Mouse (Mus musculus) lung, postnatal 0 days (tissue): ENCODE results near the gene Gal. TPM values are rescaled to one million over a fixed set of nuclear protein-coding genes. Genes with fewer than 3 reads are reported as not detected.

Source experiments
- ATAC-seq: fragments of 200-750 bp; cut with Nextera tagmentation; 2 replicates; pipeline ENCODE4 v1.8.0; 2017; ENCODE audit warnings: moderate library complexity
- DNase-seq: peaks from one replicate; pipeline ENCODE4 v3.0.0-alpha.2; 2016; ENCODE audit warnings: low spot score
- H3K27ac ChIP-seq: fragments of 300-500 bp; sonication (generic); 2 replicates; pipeline ENCODE4 v1.5.1; 2014; ENCODE audit warnings: antibody characterized with exemption, mild to moderate bottlenecking, low read length, mixed read lengths
- H3K27me3 ChIP-seq: fragments of 300-500 bp; sonication (generic); replicated peaks from 2 replicates; pipeline ENCODE4 v1.6.1; 2014; ENCODE audit warnings: low read length, mixed read lengths; ENCODE audit not compliant: insufficient read depth
- H3K36me3 ChIP-seq: fragments of 300-500 bp; sonication (generic); 2 replicates; pipeline ENCODE4 v1.6.1; 2014; ENCODE audit warnings: low read length, mixed read lengths; ENCODE audit not compliant: insufficient read depth
- H3K4me1 ChIP-seq: fragments of 300-500 bp; sonication (generic); 2 replicates; pipeline ENCODE4 v1.6.1; 2014; ENCODE audit warnings: antibody characterized with exemption, low read depth, low read length, mixed read lengths; ENCODE audit not compliant: insufficient read depth
- H3K4me2 ChIP-seq: fragments of 300-500 bp; sonication (generic); replicated peaks from 2 replicates; pipeline ENCODE4 v1.6.1; 2014; ENCODE audit warnings: low read depth, mild to moderate bottlenecking, low read length, moderate library complexity, mixed read lengths
- H3K4me3 ChIP-seq: fragments of 300-500 bp; sonication (generic); 2 replicates; pipeline ENCODE4 v1.5.1; 2014; ENCODE audit warnings: low read depth, low read length
- H3K9ac ChIP-seq: fragments of 300-500 bp; sonication (generic); replicated peaks from 2 replicates; pipeline ENCODE4 v1.6.1; 2014; ENCODE audit warnings: low read depth, mild to moderate bottlenecking
- H3K9me3 ChIP-seq: fragments of 300-500 bp; sonication (generic); 2 replicates; pipeline ENCODE4 v1.6.1; 2016; ENCODE audit warnings: low read length, mixed read lengths
- CTCF ChIP-seq: IDR thresholded peaks from 2 replicates; pipeline ENCODE4 v1.5.1; 2016; ENCODE audit warnings: antibody characterized with exemption, mild to moderate bottlenecking
- EP300 ChIP-seq: IDR thresholded peaks from 2 replicates; pipeline ENCODE4 v1.6.1; 2016; ENCODE audit warnings: antibody characterized with exemption, mild to moderate bottlenecking, control low read depth
- whole genome bisulfite sequencing: fragments of 180-500 bp; shearing (Covaris S2); extraction: QIAGEN DNeasy Blood & Tissue Kit; methylation state at CpG from one replicate; pipeline ENCODE4 v1.1.7; 2014; 5-methylcytosine and 5-hydroxymethylcytosine counted together
- polyA plus RNA-seq: library from polyadenylated mRNA; unstranded; fragments of >200 nt; fragmentation: Nextera tagmentation; extraction: Ambion mirVana; gene quantifications from 2 replicates; pipeline ENCODE4 v1.2.1, GENCODE M21; 2015

The Gal gene
- polyA plus RNA-seq, 1 experiment from 2014 or later = 8.7 TPM

DNA sequence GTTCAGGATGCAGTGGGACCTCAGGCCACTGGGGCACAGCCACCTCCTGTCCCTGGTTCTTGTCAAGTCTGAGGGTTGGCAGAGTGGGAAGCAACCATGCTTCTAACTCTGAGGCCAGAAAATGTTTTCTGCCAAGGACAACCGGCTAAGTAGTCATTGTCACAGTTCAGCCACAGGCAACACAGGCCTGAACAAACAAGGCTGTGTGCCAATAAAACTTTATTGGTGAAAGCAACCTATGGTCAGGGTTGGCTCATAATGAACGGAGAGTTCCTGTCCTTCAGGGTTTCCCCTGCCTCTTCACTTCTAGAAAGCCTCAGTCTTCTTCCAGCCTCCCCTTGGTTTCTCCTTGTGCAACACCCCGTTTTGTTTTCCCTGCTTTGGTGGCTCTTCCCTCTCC is 21.5 kb upstream of the Gal start:
- WGBS = 62% methylated on average over 3 of the region's 3 CpGs
- Histone ChIP-seq H3K36me3 (no peaks in the 10 kb centered on the region), H3K9me3 (no peaks in the 10 kb centered on the region), H3K4me1 (no peaks in the 10 kb centered on the region), H3K4me2 (no peak overlapping the region), H3K4me3 (no peak overlapping the region), H3K9ac (no peak overlapping the region), H3K27me3 (no peaks in the 10 kb centered on the region), H3K27ac (no peak overlapping the region)
- ATAC-seq (no peak), DNase-seq (no peak)
- no peak for TF ChIP-seq EP300
- TF ChIP-seq CTCF = no peak

DNA sequence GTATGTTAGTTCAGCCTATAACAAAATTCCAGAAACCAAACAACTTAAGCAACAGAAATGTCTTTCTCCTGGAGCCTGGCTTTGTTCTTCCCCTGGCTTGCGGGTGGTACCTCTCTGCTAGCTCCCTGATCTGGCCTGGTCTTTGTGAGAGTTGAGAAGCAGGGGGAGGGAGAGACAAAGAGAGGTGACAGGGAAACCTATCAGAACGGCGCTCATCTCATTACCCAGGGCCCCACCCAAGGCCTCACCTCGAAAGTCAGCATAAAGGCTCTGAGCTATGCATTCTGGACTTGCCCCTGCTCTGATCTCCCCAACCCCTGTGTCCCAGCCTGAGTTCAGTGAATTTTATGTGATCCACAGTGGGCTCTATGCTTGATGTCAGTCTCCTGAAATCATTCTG is 20.3 kb upstream of the Gal start:
- Histone ChIP-seq H3K9me3 (no peaks in the 10 kb centered on the region), H3K36me3 (no peaks in the 10 kb centered on the region), H3K4me2 (no peak overlapping the region), H3K27me3 (no peaks in the 10 kb centered on the region), H3K4me1 (no peaks in the 10 kb centered on the region), H3K27ac (no peak overlapping the region), H3K4me3 (no peak overlapping the region), H3K9ac (no peak overlapping the region)
- TF ChIP-seq CTCF (no peak), EP300 (no peak)
- no peak for DNase-seq
- no peak for ATAC-seq
- 52% methylated on average over 4 of the region's 4 CpGs for WGBS

DNA sequence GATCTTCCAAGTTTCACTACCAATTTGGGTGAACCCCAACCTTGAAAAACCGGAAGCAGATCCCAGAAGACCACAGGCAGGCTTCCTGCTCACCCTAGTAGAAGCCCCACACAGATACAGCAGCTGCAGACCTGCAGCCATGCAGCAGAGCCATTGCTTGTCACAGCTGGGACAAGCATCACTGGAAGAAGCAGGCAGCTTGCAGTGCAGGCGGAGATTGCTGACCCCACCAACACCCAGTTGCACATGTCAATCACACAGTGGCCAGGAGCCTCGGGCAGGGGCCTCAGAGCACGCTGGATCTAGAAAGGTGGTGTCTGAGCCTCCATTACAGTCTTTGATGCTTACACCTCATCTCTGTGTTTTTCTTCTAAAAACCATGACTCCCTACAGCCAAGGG is 19.8 kb upstream of the Gal start:
- WGBS = 35% methylated on average over 4 of the region's 4 CpGs
- Histone ChIP-seq H3K9me3 (no peaks in the 10 kb centered on the region), H3K36me3 (no peaks in the 10 kb centered on the region), H3K4me2 (no peak overlapping the region), H3K27me3 (no peaks in the 10 kb centered on the region), H3K9ac (no peak overlapping the region), H3K4me1 (no peaks in the 10 kb centered on the region), H3K4me3 (no peak overlapping the region), H3K27ac (no peak overlapping the region)
- DNase-seq (no peak), ATAC-seq (no peak)
- no peak for TF ChIP-seq EP300
- TF ChIP-seq CTCF = no peak

DNA sequence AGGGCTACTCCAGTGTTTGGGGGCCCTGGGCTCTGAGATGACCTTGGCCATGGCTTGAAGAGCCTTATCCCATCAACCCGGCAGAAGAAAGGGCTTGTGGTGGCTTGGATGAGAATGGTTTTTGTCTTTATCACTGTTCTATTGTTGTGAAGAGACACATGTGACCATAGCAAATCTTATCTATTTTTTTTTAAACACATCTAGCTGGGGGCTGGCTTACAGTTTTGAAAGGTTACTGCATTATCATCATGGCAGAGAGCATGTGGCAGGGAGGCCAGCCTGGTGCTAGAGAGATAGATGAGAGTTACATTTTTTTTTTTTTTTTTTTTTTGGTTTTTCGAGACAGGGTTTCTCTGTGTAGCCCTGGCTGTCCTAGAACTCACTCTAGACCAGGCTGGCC is 17.6 kb upstream of the Gal start:
- no peak overlapping the region for H3K9ac ChIP-seq
- H3K4me2 ChIP-seq = no peak overlapping the region
- no peak for ATAC-seq
- no peaks in the 10 kb centered on the region for H3K4me1 ChIP-seq
- no peak overlapping the region for H3K27ac ChIP-seq
- no peaks in the 10 kb centered on the region for H3K9me3 ChIP-seq
- H3K27me3 ChIP-seq = no peaks in the 10 kb centered on the region
- TF ChIP-seq CTCF (no peak), EP300 (no peak)
- no peaks in the 10 kb centered on the region for H3K36me3 ChIP-seq
- no peak overlapping the region for H3K4me3 ChIP-seq
- no peak for DNase-seq
- 74% methylated on average over 1 of the region's 2 CpGs for WGBS

DNA sequence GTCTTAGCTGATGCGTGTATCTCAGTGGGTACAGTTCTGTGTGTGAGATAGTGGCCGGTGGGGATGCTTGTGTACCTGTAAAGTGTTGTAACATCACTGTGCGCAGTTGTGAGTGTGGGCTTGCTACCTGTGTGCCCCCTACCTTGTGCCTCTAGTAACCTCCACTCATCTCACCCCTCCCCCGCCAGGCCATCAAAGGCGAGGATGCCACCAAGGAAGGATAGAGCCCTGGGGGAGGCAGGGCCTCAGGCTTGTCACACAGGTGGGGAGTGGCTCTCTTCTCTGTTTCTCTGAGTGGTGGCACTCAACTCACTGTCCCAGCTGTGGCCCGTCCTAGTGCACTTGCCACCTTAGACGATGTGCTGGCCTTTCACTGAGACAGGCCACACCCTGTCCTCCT is 16.7 kb upstream of the Gal start:
- TF ChIP-seq CTCF (no peak), EP300 (no peak)
- no peak overlapping the region for H3K27ac ChIP-seq
- H3K27me3 ChIP-seq = no peaks in the 10 kb centered on the region
- DNase-seq (no peak), ATAC-seq (no peak)
- no peak overlapping the region for H3K9ac ChIP-seq
- 66% methylated on average over 7 of the region's 7 CpGs for WGBS
- H3K4me3 ChIP-seq = no peak overlapping the region
- H3K36me3 ChIP-seq = no peaks in the 10 kb centered on the region
- H3K4me1 ChIP-seq = no peaks in the 10 kb centered on the region
- H3K4me2 ChIP-seq = no peak overlapping the region
- no peaks in the 10 kb centered on the region for H3K9me3 ChIP-seq

DNA sequence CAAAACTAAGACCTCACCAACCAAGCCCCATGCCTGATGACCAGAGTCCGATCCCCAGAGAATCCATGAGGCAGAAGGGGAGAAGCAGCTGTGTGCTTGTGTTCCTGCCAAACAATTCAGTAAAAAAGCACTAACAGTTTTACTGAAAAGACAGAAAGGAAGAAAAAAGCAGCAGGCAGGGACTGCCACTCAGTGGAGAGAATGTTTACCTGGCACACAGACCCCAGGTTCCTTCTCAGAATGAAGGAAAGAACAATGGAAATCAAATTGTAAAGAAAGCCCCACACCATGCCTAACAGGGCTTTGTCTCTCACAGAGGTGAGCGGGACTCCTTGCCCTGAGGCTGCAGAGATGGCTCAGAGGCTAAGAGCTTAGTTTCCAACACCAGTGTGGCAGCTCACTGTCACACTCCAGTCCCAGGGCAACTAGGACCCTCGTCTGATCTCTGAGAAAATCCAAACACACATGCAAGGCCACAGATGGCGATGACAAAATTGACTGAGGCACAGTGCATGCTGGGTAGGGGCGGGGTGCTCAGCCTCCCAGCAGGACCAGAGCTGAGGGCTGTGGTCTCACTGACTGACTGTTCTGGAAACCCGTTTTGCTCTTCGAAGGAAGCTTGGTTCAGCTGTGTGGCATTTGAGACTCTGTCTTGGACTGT is 14.9 kb upstream of the Gal start:
- TF ChIP-seq CTCF (no peak), EP300 (no peak)
- H3K4me1 ChIP-seq = no peaks in the 10 kb centered on the region
- no peak overlapping the region for H3K4me2 ChIP-seq
- H3K36me3 ChIP-seq = no peaks in the 10 kb centered on the region
- no peak overlapping the region for H3K4me3 ChIP-seq
- H3K9me3 ChIP-seq = no peaks in the 10 kb centered on the region
- WGBS = 37% methylated on average over 7 of the region's 7 CpGs
- H3K27ac ChIP-seq = no peak overlapping the region
- ATAC-seq (no peak), DNase-seq (peak; percentile 16)
- no peaks in the 10 kb centered on the region for H3K27me3 ChIP-seq
- no peak overlapping the region for H3K9ac ChIP-seq
